Mouse (Mus musculus): Measurements from ENCODE around the gene Sema6d. TPM values are rescaled to one million over a fixed set of nuclear protein-coding genes. Genes with fewer than 3 reads are reported as not detected.

Sema6d gene
- polyA plus RNA-seq, 1 experiment from 2014 or later = 16.5 TPM

- 80% methylated on average over 11 of the region's 11 CpGs for WGBS
- no peaks in the 10 kb centered on the region for H3K27me3 ChIP-seq
- no peaks in the 10 kb centered on the region for H3K36me3 ChIP-seq
- H3K4me3 ChIP-seq = no peak overlapping the region
- peaks cover 9% of the 10 kb centered on the region for H3K4me1 ChIP-seq (replicated peaks)
- H3K9me3 ChIP-seq (replicated peaks) = no peaks in the 10 kb centered on the region
- H3K27ac ChIP-seq = no peak overlapping the region
- no peak overlapping the region for H3K9ac ChIP-seq
- H3K4me2 ChIP-seq = no peak overlapping the region
- no peak for ATAC-seq (replicated peaks; ENCODE audit: insufficient number of reproducible peaks, insufficient read depth, low FRiP score, low read depth)
Measured at GRCm38 (mm10) chr2:124118469-124119243, 28.9 kb downstream of the Sema6d start.

GRCm38 (mm10) chr2:124120355-124120754 is 30.6 kb downstream of the Sema6d start:
- Histone ChIP-seq H3K4me3 (no peak overlapping the region), H3K4me2 (no peak overlapping the region), H3K9me3 (replicated peaks) (no peaks in the 10 kb centered on the region), H3K4me1 (replicated peaks) (peaks cover 12% of the 10 kb centered on the region), H3K27ac (0 out of 2 replicates have a peak overlapping the region, but pooled peaks have one; percentile 56), H3K36me3 (no peaks in the 10 kb centered on the region), H3K9ac (no peak overlapping the region), H3K27me3 (no peaks in the 10 kb centered on the region)
- ATAC-seq (replicated peaks; ENCODE audit: insufficient number of reproducible peaks, insufficient read depth, low FRiP score, low read depth) = no peak; the same call in 1 of the 2 replicates
- 36% methylated on average over 1 of the region's 1 CpGs for WGBS

DNA sequence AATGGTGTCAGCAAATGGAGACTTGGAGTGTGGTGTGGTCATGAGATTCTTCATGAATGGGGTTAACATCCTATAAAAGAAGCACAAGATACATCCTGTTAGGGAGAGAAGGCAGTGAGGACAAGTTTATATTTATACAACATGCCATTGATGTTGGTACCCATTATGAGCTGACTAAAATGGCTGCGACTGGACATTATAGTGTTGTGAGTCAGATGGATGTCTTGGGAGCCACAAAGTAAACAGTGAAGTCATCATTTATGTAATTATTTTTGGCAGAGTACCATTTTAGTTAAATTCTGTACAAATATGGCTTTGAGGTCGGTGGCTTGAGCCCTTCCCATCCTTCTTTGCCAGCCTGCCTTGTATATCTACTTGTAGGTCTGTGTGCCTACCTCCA is 31.8 kb downstream of the Sema6d start:
- no peak for ATAC-seq (replicated peaks; ENCODE audit: insufficient number of reproducible peaks, insufficient read depth, low FRiP score, low read depth)
- no peak overlapping the region for H3K4me3 ChIP-seq
- H3K4me2 ChIP-seq = no peak overlapping the region
- H3K27ac ChIP-seq = no peak overlapping the region
- no peaks in the 10 kb centered on the region for H3K27me3 ChIP-seq
- no peak overlapping the region for H3K9ac ChIP-seq
- H3K4me1 ChIP-seq (replicated peaks) = peaks cover 14% of the 10 kb centered on the region
- no peaks in the 10 kb centered on the region for H3K36me3 ChIP-seq
- 54% methylated on average over 2 of the region's 2 CpGs for WGBS
- H3K9me3 ChIP-seq (replicated peaks) = no peaks in the 10 kb centered on the region

GRCm38 (mm10) chr2:124125504-124125903 is 35.7 kb downstream of the Sema6d start:
- H3K4me2 ChIP-seq = 0 out of 2 replicates have a peak overlapping the region, but pooled peaks have one; percentile 21
- peaks cover 11% of the 10 kb centered on the region for H3K4me1 ChIP-seq (replicated peaks)
- H3K27ac ChIP-seq = no peak overlapping the region
- H3K9me3 ChIP-seq (replicated peaks) = no peaks in the 10 kb centered on the region
- H3K27me3 ChIP-seq = no peaks in the 10 kb centered on the region
- no peak overlapping the region for H3K4me3 ChIP-seq
- WGBS = 48% methylated on average over 7 of the region's 7 CpGs
- H3K36me3 ChIP-seq = no peaks in the 10 kb centered on the region
- H3K9ac ChIP-seq = no peak overlapping the region
- ATAC-seq (replicated peaks; ENCODE audit: insufficient number of reproducible peaks, insufficient read depth, low FRiP score, low read depth) = peak; percentile 55; the same call in 1 of the 2 replicates

DNA sequence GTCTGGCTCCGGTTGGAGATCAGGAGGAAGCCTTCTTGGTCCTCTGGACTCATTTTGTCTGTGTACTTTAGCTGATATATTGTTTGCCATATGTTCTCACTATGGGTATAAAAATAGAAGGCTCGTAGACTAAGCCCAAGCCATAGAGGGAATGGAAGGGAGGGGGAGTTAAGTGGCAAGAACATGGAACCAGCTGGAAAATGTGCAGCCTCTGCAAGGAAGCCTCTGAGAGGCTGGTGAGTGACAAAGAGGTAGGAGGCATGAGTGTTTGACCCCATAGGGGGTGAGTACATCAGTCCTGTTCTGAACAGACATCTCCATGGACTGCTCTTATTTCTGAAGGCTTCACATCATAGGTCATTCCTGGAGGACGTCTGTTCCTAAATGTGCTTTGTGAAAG is 37.1 kb downstream of the Sema6d start:
- H3K9me3 ChIP-seq (replicated peaks) = no peaks in the 10 kb centered on the region
- no peak overlapping the region for H3K4me3 ChIP-seq
- no peak overlapping the region for H3K4me2 ChIP-seq
- no peaks in the 10 kb centered on the region for H3K36me3 ChIP-seq
- H3K27me3 ChIP-seq = no peaks in the 10 kb centered on the region
- H3K27ac ChIP-seq = peak overlapping the region; percentile 47
- WGBS = 18% methylated on average over 3 of the region's 3 CpGs
- peak; percentile 62 for ATAC-seq (replicated peaks; ENCODE audit: insufficient number of reproducible peaks, insufficient read depth, low FRiP score, low read depth)
- no peak overlapping the region for H3K9ac ChIP-seq
- peaks cover 8% of the 10 kb centered on the region; the same call in 1 of the 2 replicates for H3K4me1 ChIP-seq (replicated peaks)

DNA sequence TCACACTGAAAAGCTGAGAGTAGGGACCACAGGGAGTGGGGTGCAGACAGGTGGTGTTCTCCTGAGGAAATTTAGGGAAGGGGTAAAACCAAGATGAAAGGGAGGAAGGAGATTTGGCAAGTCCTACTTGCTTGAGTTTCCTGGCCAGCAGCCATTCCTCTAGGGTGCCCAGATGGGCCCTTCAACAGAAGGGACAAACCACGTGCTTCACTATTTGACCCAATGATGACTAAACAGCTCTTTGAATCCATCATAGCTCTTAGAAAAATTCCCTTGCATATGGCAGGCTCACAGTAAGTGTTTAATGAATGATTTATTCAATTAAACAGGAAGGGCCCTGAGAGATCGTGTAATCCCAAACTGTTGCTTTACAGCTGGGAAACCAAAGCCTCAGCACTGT is 41.1 kb downstream of the Sema6d start:
- Histone ChIP-seq H3K27ac (no peak overlapping the region), H3K9ac (no peak overlapping the region), H3K4me3 (no peak overlapping the region), H3K4me2 (no peak overlapping the region), H3K9me3 (replicated peaks) (no peaks in the 10 kb centered on the region), H3K27me3 (no peaks in the 10 kb centered on the region), H3K36me3 (no peaks in the 10 kb centered on the region), H3K4me1 (replicated peaks) (peaks cover 5% of the 10 kb centered on the region; the same call in 1 of the 2 replicates)
- whole genome bisulfite sequencing = 78% methylated on average over 2 of the region's 2 CpGs
- ATAC-seq (replicated peaks; ENCODE audit: insufficient number of reproducible peaks, insufficient read depth, low FRiP score, low read depth) = no peak

DNA sequence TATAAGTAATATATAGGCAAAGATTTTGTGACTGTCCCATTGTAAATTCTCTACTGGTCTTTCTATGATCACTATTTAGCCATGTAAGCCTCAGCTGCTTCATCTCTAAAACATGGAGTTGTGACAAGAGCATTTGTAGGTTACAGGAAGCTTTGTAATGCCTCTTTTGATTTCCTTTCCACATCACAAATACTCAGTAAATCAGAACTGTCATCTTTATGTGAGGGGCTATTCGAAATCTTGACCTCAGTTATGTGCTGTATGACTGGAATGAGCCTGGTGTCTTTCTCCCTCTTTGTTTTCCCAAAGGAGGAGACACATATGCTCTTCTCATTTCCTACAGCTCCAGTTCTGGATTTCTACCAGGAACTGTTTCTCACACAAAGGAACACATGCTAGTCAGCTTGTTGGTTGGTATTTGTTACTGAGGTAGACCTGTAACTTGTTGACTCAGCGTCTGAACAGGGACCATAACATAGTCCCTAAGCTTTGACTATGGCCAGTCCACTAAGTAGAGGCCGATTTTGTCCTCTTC is 51.8 kb downstream of the Sema6d start:
- Histone ChIP-seq H3K9ac (no peak overlapping the region), H3K27ac (no peak overlapping the region), H3K4me1 (replicated peaks) (no peaks in the 10 kb centered on the region), H3K4me3 (no peak overlapping the region), H3K27me3 (no peaks in the 10 kb centered on the region), H3K4me2 (no peak overlapping the region), H3K36me3 (no peaks in the 10 kb centered on the region), H3K9me3 (replicated peaks) (no peaks in the 10 kb centered on the region)
- WGBS = 67% methylated on average over 3 of the region's 3 CpGs
- ATAC-seq (replicated peaks; ENCODE audit: insufficient number of reproducible peaks, insufficient read depth, low FRiP score, low read depth) = no peak

GRCm38 (mm10) chr2:124145528-124145927 is 55.8 kb downstream of the Sema6d start:
- Histone ChIP-seq H3K9ac (no peak overlapping the region), H3K36me3 (no peaks in the 10 kb centered on the region), H3K27me3 (no peaks in the 10 kb centered on the region), H3K4me3 (no peak overlapping the region), H3K4me2 (no peak overlapping the region), H3K4me1 (replicated peaks) (no peaks in the 10 kb centered on the region), H3K9me3 (replicated peaks) (no peaks in the 10 kb centered on the region), H3K27ac (no peak overlapping the region)
- 45% methylated on average over 1 of the region's 1 CpGs for WGBS
- no peak for ATAC-seq (replicated peaks; ENCODE audit: insufficient number of reproducible peaks, insufficient read depth, low FRiP score, low read depth)

- Histone ChIP-seq H3K4me1 (replicated peaks) (no peaks in the 10 kb centered on the region), H3K27ac (no peak overlapping the region), H3K4me2 (no peak overlapping the region), H3K9ac (no peak overlapping the region), H3K36me3 (no peaks in the 10 kb centered on the region), H3K27me3 (no peaks in the 10 kb centered on the region), H3K4me3 (no peak overlapping the region), H3K9me3 (replicated peaks) (no peaks in the 10 kb centered on the region)
- ATAC-seq (replicated peaks; ENCODE audit: insufficient number of reproducible peaks, insufficient read depth, low FRiP score, low read depth) = no peak
- 55% methylated on average over 1 of the region's 1 CpGs for WGBS
Measured at GRCm38 (mm10) chr2:124158158-124158557, 68.4 kb downstream of the Sema6d start.

DNA sequence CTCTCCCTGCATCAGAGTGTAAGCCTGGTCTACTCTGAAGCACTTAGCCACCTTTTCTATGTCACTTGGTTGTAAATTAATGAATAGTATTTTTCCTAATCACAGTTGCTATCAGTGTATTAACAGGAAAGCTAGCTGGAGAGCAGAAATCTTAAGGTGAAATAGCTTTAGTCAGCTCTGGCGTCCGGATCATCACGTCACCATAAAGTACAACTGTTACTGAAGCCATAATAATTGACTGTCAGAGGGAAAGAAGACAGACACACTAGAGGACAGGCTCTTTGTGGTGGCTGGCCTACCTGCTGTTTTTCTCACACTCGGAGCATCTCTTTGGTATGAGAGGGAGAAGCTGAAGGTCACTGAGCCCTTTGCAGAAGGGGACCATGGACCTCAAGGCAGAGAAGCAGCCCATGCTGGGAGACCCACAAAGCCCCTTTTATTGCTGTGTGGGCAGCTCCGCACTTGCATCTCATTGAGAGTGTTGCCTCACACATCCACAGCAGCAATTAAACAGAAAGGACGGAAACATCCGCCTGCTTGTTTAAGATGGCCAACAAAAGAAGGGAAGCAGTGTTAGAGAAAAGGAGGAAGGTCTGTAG is 72.3 kb downstream of the Sema6d start:
- H3K4me3 ChIP-seq = no peak overlapping the region
- no peak overlapping the region for H3K27ac ChIP-seq
- WGBS = 58% methylated on average over 7 of the region's 7 CpGs
- no peak overlapping the region for H3K9ac ChIP-seq
- H3K9me3 ChIP-seq (replicated peaks) = no peaks in the 10 kb centered on the region
- H3K27me3 ChIP-seq = no peaks in the 10 kb centered on the region
- no peak for ATAC-seq (replicated peaks; ENCODE audit: insufficient number of reproducible peaks, insufficient read depth, low FRiP score, low read depth)
- H3K4me1 ChIP-seq (replicated peaks) = no peaks in the 10 kb centered on the region
- H3K36me3 ChIP-seq = no peaks in the 10 kb centered on the region
- H3K4me2 ChIP-seq = no peak overlapping the region

- no peaks in the 10 kb centered on the region for H3K4me1 ChIP-seq (replicated peaks)
- no peak overlapping the region for H3K9ac ChIP-seq
- H3K27ac ChIP-seq = no peak overlapping the region
- no peaks in the 10 kb centered on the region for H3K27me3 ChIP-seq
- no peak overlapping the region for H3K4me3 ChIP-seq
- no peaks in the 10 kb centered on the region for H3K9me3 ChIP-seq (replicated peaks)
- no peak for ATAC-seq (replicated peaks; ENCODE audit: insufficient number of reproducible peaks, insufficient read depth, low FRiP score, low read depth)
- no peaks in the 10 kb centered on the region for H3K36me3 ChIP-seq
- H3K4me2 ChIP-seq = no peak overlapping the region
- WGBS = 93% methylated on average over 1 of the region's 1 CpGs
Measured at GRCm38 (mm10) chr2:124168411-124168810, 78.6 kb downstream of the Sema6d start.

Measured in heart, embryonic 15.5 days (tissue).